Mouse (Mus musculus) adrenal gland, postnatal 0 days (tissue): ENCODE results near the gene Ccpg1. TPM values are rescaled to one million over a fixed set of nuclear protein-coding genes. Genes with fewer than 3 reads are reported as not detected.

Experiments
- microRNA-seq: library from miRNA; unstranded; fragments of <30 nt; microRNA quantifications from one replicate; pipeline ENCODE4, GENCODE M21; 2016; ENCODE audit warnings: borderline replicate concordance; ENCODE audit not compliant: insufficient number of aligned reads
- polyA plus RNA-seq: library from polyadenylated mRNA; unstranded; fragments of >200 nt; fragmentation: Nextera tagmentation; extraction: Ambion mirVana; gene quantifications from 2 replicates; pipeline ENCODE4 v1.2.1, GENCODE M21; 2015

Ccpg1 gene
- polyA plus RNA-seq: 48.7 and 78.5 TPM in 2 replicates

DNA sequence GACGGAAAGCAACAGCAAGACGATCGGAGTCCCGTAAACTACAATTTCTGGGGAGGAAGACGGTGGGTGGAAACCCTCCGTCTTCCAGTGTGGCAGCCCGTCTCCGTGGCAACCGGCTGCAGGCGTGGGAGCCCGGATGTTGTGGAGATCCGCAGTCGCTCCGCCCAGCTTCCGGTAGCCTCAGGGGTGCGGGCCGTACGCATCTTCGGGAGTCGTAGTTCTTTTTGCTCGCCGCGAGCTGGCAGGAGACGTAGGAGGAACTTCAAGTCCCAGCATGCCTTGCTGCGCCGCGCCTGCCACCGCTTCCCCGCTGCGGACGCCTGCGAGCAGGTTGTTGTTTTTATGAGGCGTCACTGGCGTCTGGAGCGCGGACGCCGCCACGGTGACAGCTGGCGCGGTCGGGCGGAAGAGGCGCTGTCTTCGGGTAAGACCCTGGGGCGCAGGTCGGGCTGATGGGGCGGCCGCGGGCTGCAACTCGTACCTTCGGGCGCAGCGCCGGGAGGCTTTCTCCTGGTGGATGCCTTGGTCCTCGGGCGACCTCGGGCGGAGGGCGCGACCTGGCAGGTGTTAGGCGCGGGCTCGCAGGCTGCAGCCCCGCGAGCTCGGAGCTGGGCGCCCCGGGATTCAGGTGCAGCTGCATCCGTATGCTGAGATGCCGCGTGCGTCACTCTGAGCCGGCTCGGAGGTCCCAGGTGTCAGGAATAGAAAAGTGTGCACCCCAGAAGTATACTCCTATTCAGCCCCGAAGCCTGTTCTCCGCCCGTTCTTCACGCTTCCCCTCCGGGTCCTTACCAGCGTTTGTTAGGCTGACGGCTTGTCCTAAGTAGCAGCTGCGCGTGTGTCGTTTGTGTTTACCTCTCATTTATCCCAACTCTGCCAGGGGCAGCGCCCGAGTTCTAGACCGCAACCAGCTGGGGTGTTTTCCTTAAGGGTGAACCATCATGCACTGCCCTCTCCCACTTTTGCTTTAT lies at the start of gene Ccpg1, which contains the start of gene Ccpg1os:
Gene Ccpg1, plus strand, starts transcription at position 180 of the 971 bp plus-strand sequence.
Gene Ccpg1os, minus strand, starts transcription at position 133 of the 971 bp plus-strand sequence.

GRCm38 (mm10) chr9:72958521-72959450 lies 26.4 kb upstream of the Ccpg1 start, which contains the start of the genes Dyx1c1 and Gm44503:
Dyx1c1 (plus strand) TSS chr9:72958785.
Gm44503 (plus strand) TSS chr9:72958852.

GRCm38 (mm10) chr9:73040080-73040479 lies 54.9 kb downstream of the Ccpg1 start, which contains the start of gene Pigb:
Pigb (minus strand) TSS chr9:73040378.

DNA sequence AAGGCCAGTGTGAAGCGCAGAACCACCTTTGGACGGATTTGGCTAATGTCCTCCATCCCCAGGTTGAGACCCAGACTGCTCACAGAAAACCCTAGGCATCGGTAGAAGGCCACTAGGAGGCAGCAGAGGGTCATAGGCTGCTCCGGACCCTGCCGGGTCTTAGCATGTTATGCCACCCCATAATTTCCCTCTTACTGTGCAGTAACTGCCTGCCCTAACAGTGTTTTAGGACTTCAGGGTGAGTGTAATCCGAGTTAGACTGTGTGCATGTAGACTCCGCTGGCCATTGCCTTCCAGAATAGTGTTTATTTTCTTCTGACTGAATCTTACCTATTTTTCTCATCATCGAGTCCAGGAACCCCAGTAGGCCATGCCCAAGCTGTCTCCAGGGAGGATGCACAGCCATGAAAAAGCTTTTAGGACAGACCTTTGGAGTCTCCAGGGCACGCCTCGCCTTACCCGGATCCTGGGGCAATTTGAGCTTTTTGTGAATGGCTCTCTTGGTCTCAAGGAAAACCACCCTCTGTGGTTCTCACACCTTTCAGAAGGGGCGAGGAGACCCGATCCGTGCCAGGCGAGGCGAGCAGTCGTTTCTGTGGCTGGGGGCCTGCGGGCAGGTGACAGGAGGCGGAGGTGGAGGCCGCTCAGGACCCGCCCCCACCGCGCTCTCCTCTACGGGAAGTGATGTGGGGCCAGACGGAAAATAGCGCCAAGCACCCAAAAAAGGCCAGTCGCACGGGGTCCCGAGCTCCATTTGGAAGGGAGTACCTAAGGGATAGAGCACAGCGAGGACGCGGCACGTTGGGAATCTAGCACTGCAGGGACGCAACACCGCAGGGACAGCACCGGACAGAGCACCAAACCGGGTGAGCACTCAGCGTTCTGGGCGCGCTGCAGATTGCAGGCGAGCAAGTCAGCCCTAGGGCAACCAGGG lies 59.2 kb downstream of the Ccpg1 start, which contains the start of gene Rab27a:
Gene Rab27a, plus strand, starts transcription at position 709 of the 934 bp plus-strand sequence.

Small RNAs within 50 kb of the gene (microRNA-seq; reads per million reads assigned to microRNA genes)
- not detected for gene Gm27353

Other genes starting within 250 kb of the Ccpg1 start
- 0.36 and 0.41 TPM in 2 replicates for gene Prtg, start 178.6 kb upstream of the Ccpg1 start, polyA plus RNA-seq
- gene Pygo1, start 59.8 kb upstream of the Ccpg1 start, polyA plus RNA-seq: 2.2 TPM in 2 replicates
- 1.4 and 2.2 TPM in 2 replicates for gene Dyx1c1, start 26.6 kb upstream of the Ccpg1 start, polyA plus RNA-seq
- not detected in 2 replicates for gene Gm44503, start 26.6 kb upstream of the Ccpg1 start, polyA plus RNA-seq
- 39.3 and 48.6 TPM in 2 replicates for gene Ccpg1os, start within 50 bp of the Ccpg1 start, polyA plus RNA-seq
- 9.0 and 10.8 TPM in 2 replicates for gene Pigb, start 54.9 kb downstream of the Ccpg1 start, polyA plus RNA-seq
- 13.2 and 22.7 TPM in 2 replicates for gene Rab27a, start 59.4 kb downstream of the Ccpg1 start, polyA plus RNA-seq
- 0.26 and 0.76 TPM in 2 replicates for gene Khdc3, start 116.4 kb downstream of the Ccpg1 start, polyA plus RNA-seq
- 0.19 TPM in 1 of 2 replicates, not detected in the other for gene Gm20509, start 117.0 kb downstream of the Ccpg1 start, polyA plus RNA-seq
- gene Rsl24d1, start 128.0 kb downstream of the Ccpg1 start, polyA plus RNA-seq: 61.2 and 67.4 TPM in 2 replicates